Mouse (Mus musculus) forebrain, embryonic 16.5 days (tissue): ENCODE measurements around the gene Sirt4. TPM values are rescaled to one million over a fixed set of nuclear protein-coding genes. Genes with fewer than 3 reads are reported as not detected.

ENCODE experiments used
- ATAC-seq: fragments of 200-750 bp; cut with Nextera tagmentation; 2 replicates; pipeline ENCODE4 v1.8.0; 2017; ENCODE audit warnings: mild to moderate bottlenecking, moderate library complexity
- H3K27ac ChIP-seq: fragments of 300-500 bp; sonication (generic); 2 replicates; pipeline ENCODE4 v1.5.1; 2014; ENCODE audit warnings: low read length, control low read depth
- H3K27me3 ChIP-seq: fragments of 300-500 bp; sonication (generic); replicated peaks from 2 replicates; pipeline ENCODE4 v1.6.1; 2014; ENCODE audit warnings: low read length; ENCODE audit not compliant: control insufficient read depth, insufficient read depth
- H3K36me3 ChIP-seq: fragments of 300-500 bp; sonication (generic); 2 replicates; pipeline ENCODE4 v1.6.1; 2014; ENCODE audit not compliant: control insufficient read depth, insufficient read depth
- H3K4me1 ChIP-seq: fragments of 300-500 bp; sonication (generic); replicated peaks from 2 replicates; pipeline ENCODE4 v1.6.1; 2014; ENCODE audit warnings: low read length; ENCODE audit not compliant: control insufficient read depth, insufficient read depth
- H3K4me2 ChIP-seq: fragments of 300-500 bp; sonication (generic); 2 replicates; pipeline ENCODE4 v1.6.1; 2014; ENCODE audit warnings: mild to moderate bottlenecking, low read length, control low read depth
- H3K4me3 ChIP-seq: fragments of 300-500 bp; sonication (generic); replicated peaks from 2 replicates; pipeline ENCODE4 v1.5.1; 2014; ENCODE audit warnings: mild to moderate bottlenecking, low read length, control low read depth
- H3K9ac ChIP-seq: fragments of 300-500 bp; sonication (generic); replicated peaks from 2 replicates; pipeline ENCODE4 v1.6.1; 2014; ENCODE audit warnings: low read depth, low read length, control low read depth
- H3K9me3 ChIP-seq: fragments of 300-500 bp; sonication (generic); 2 replicates; pipeline ENCODE4 v1.6.1; 2016; ENCODE audit warnings: low read length; ENCODE audit not compliant: control insufficient read depth
- WGBS: fragments of 180-500 bp; shearing (Covaris S2); extraction: QIAGEN DNeasy Blood & Tissue Kit; methylation state at CpG from one replicate; pipeline ENCODE4 v1.1.7; 2014; 5-methylcytosine and 5-hydroxymethylcytosine counted together
- polyA plus RNA-seq: library from polyadenylated mRNA; unstranded; fragments of >200 nt; fragmentation: Nextera tagmentation; extraction: Ambion mirVana; gene quantifications from 2 replicates; pipeline ENCODE4 v1.2.1, GENCODE M21; 2015

Gene Sirt4
- polyA plus RNA-seq, 1 experiment from 2014 or later = 37.6 TPM

- ATAC-seq = no peak
- H3K9me3 ChIP-seq = no peaks in the 10 kb centered on the region
- no peaks in the 10 kb centered on the region for H3K27me3 ChIP-seq
- 49% methylated on average over 9 of the region's 9 CpGs for WGBS
- H3K9ac ChIP-seq = no peak within 1 kb of the TSS
- no peak within 1 kb of the TSS for H3K4me3 ChIP-seq
- no peak within 1 kb of the TSS for H3K27ac ChIP-seq
- peaks cover 1% of the 10 kb centered on the region for H3K4me1 ChIP-seq
- H3K4me2 ChIP-seq = no peak within 1 kb of the TSS
- H3K36me3 ChIP-seq = no peaks in the 10 kb centered on the region
Observed at GRCm38 (mm10) chr5:115465642-115466420, 18.7 kb downstream of the Sirt4 start, which contains the start of gene Pla2g1b. Gene Pla2g1b, plus strand, starts transcription at chr5:115466262.

GRCm38 (mm10) chr5:115464408-115465115 lies 20.0 kb downstream of the Sirt4 start:
- Histone ChIP-seq H3K4me3 (no peak overlapping the region), H3K36me3 (no peaks in the 10 kb centered on the region), H3K4me2 (no peak overlapping the region), H3K9me3 (no peaks in the 10 kb centered on the region), H3K4me1 (no peaks in the 10 kb centered on the region), H3K27me3 (no peaks in the 10 kb centered on the region), H3K9ac (no peak overlapping the region), H3K27ac (no peak overlapping the region)
- 79% methylated on average over 18 of the region's 18 CpGs for WGBS
- no peak for ATAC-seq

DNA sequence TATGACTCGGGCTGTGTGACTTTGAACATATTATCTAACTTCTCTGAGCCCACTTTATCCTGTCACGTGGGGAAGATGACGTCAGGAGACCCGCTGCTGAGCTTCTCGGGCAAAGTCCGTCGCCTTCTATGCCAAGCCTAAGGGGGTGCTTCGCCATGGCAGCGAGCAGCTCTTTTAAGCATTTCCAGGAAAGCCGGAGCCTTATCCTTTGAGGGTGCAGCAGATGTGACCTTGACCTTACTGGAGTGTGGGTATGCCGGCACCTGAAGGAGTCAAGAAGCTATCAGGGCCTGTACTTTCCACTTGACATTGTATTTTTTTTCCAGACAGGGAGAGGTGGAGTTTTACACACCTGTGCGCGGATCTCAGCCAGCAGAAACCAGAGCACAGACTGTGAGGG lies 25.6 kb downstream of the Sirt4 start:
- H3K27me3 ChIP-seq = no peaks in the 10 kb centered on the region

GRCm38 (mm10) chr5:115455838-115456237 lies 28.7 kb downstream of the Sirt4 start:
- Histone ChIP-seq H3K9ac (no peak overlapping the region), H3K27ac (no peak overlapping the region), H3K4me3 (no peak overlapping the region), H3K27me3 (no peaks in the 10 kb centered on the region), H3K4me1 (no peaks in the 10 kb centered on the region), H3K36me3 (peaks cover 21% of the 10 kb centered on the region), H3K9me3 (no peaks in the 10 kb centered on the region), H3K4me2 (no peak overlapping the region)
- ATAC-seq = no peak
- 75% methylated on average over 7 of the region's 7 CpGs for WGBS

More for the DNA sequence above, 25.6 kb downstream of the Sirt4 start:
- no peaks in the 10 kb centered on the region for H3K9me3 ChIP-seq
- no peak for ATAC-seq
- H3K36me3 ChIP-seq = 0 out of 2 replicates have a peak, but pooled peaks cover 5% of the 10 kb centered on the region
- H3K4me3 ChIP-seq = no peak overlapping the region
- H3K9ac ChIP-seq = no peak overlapping the region
- no peak overlapping the region for H3K4me2 ChIP-seq
- H3K4me1 ChIP-seq = no peaks in the 10 kb centered on the region
- H3K27ac ChIP-seq = no peak overlapping the region
- 76% methylated on average over 13 of the region's 13 CpGs for WGBS

DNA sequence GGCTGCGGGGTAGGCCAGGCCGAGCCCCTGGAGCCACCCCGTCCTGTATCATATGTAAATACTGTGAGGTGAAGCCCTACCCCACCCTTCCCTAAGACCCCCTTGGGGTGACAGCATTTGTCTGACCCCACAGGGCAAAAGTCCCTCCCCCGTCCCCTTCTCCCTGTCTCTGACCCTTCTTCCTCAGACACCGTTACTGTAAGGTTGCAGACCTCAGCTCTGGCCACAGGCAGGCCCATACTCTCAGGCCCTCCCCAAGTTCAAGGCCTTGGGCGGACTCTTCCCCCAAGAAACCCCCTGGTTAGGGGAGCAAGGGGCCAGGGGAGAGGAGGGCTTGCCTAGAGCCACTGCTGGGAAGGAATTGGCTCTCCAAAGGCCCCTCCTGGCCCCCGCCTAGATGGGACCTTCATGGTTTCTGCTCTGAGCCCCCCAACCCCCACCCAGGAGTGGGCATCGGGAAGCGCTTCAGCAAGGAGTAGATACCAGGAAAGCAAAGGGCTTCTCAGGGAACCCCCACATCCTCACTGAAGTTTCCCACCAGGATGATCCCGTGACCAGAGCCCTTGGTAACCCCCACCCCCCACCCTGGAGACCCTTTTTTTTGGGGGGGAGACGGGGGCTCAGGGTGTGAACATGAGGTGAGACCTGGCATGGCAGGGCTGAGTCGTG lies 30.0 kb downstream of the Sirt4 start:
- Histone ChIP-seq H3K4me3 (no peak overlapping the region), H3K9ac (no peak overlapping the region), H3K27me3 (no peaks in the 10 kb centered on the region), H3K9me3 (no peaks in the 10 kb centered on the region), H3K27ac (no peak overlapping the region), H3K4me1 (no peaks in the 10 kb centered on the region), H3K36me3 (peaks cover 30% of the 10 kb centered on the region), H3K4me2 (no peak overlapping the region)
- WGBS = 81% methylated on average over 12 of the region's 12 CpGs
- ATAC-seq = no peak

DNA sequence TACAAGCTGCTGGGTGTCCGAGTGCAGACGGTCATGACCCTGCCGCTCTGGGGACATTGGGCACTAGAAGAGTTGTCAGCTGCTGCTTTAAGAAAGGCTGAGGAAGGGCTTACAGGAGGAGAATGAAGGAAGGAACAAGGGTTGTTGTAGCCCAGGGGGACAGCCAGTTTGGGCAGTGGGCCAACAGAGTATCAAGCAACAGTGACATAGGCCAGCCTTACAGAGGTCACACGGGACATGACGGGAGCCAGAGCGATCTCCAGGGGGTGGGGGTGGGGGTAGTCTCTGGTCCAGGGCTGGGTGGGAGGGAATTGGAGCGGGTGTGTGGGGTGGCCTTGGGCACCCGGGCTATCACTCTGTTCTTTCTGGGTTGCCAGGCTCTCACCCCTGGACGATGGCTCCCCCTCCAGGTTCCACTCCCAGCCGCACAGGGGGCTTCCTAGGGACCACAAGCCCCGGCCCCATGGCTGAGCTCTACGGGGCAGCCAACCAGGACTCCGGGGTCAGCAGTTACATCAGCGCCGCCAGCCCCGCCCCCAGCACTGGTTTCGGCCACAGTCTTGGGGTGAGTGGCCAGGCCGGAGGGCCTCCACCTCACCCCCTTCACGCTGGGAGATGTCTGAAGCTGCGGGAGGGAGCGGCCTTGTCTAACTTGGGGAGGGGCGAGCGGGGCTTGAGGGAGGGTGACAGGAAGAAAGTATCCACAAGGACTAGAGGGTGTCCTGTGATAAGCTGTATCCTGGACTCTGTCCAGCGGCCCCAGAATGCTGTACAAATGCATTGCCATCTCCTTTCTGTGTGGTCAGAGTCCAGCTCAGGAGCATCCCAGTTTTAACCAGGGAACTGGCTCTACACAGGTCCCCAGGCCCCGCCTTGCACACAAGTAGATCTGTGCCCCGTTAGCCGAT lies 33.9 kb downstream of the Sirt4 start:
- Histone ChIP-seq H3K27ac (no peak overlapping the region), H3K4me3 (no peak overlapping the region), H3K9me3 (no peaks in the 10 kb centered on the region), H3K9ac (no peak overlapping the region), H3K4me1 (no peaks in the 10 kb centered on the region), H3K36me3 (peaks cover 47% of the 10 kb centered on the region), H3K27me3 (no peaks in the 10 kb centered on the region), H3K4me2 (no peak overlapping the region)
- 89% methylated on average over 27 of the region's 27 CpGs for WGBS
- no peak for ATAC-seq

DNA sequence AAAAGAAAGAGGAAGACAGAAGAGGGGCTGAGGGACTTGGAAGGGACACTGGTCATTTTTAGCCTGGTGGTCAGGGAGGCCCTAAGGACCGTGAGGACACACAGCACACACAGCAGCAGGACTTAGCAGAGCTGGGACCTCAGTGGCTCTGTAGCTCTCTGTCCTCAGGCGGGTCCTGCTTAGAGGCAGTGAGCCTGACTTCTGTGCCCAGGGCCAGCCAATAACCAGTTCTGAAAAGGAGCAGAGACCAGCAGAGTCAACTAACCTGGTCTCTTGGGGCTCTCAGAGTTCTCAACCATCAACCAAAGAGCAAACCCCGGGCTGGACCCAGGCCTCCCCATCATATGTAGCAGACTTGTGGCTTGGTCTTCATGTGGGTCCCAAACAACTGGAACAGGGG lies 35.3 kb downstream of the Sirt4 start:
- no peak overlapping the region for H3K27ac ChIP-seq
- WGBS = 80% methylated on average over 3 of the region's 3 CpGs
- no peak for ATAC-seq
- H3K27me3 ChIP-seq = no peaks in the 10 kb centered on the region
- no peaks in the 10 kb centered on the region for H3K9me3 ChIP-seq
- H3K9ac ChIP-seq = no peak overlapping the region
- H3K4me2 ChIP-seq = no peak overlapping the region
- H3K4me3 ChIP-seq = no peak overlapping the region
- peaks cover 54% of the 10 kb centered on the region for H3K36me3 ChIP-seq
- no peaks in the 10 kb centered on the region for H3K4me1 ChIP-seq

GRCm38 (mm10) chr5:115447108-115447507 lies 37.4 kb downstream of the Sirt4 start:
- Histone ChIP-seq H3K9me3 (no peaks in the 10 kb centered on the region), H3K27ac (no peak overlapping the region), H3K27me3 (no peaks in the 10 kb centered on the region), H3K4me2 (no peak overlapping the region), H3K4me3 (no peak overlapping the region), H3K9ac (no peak overlapping the region), H3K36me3 (peaks cover 66% of the 10 kb centered on the region), H3K4me1 (no peaks in the 10 kb centered on the region)
- WGBS = 80% methylated on average over 17 of the region's 17 CpGs
- ATAC-seq = no peak
